Mouse (Mus musculus): ENCODE measurements at regions not wholly inside any gene's neighbourhood (a gene's known extent, or its start where the extent isn't known, plus 50 kb on each side); places are given as distances from the start of the nearest gene placed in this dataset.

DNA sequence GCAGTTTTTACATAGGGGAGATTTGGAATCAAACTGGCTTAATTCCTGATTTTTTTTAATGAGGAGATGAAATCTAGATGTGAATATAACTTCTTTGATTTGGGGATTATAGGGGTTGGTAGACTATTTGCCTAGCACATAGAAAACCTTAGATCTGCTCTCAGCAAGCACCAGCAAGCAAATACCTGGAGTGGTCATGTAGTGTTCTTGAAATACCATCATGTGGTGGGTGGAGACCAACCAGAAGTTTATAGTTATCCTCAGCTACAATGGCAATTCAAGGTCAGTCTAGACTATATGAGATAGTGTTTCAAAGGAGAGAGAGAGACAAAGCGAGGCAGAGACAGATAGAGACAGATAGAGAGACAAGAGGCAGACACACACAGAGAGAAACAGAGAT lies 94.1 kb upstream of the Klf6 start:
- TF ChIP-seq NRF1 (IDR thresholded peaks at IDR 0.05; ENCODE audit: insufficient read depth, low read depth, low read length, poor library complexity, severe bottlenecking) (no peak), CTCF (IDR thresholded peaks at IDR 0.05 in 2 of 3, conservative IDR thresholded peaks at IDR 0.05 in 1 of 3; ENCODE audit: control insufficient read depth in 1 of 3, insufficient read depth in 1 of 3, low read depth in 2 of 3, low read length in 3 of 3, poor library complexity in 1 of 3, severe bottlenecking in 1 of 3) (no peak), EP300 (IDR thresholded peaks at IDR 0.05; ENCODE audit: low read depth in 1 of 2, low read length in 2 of 2) (no peak), GATA1 (IDR thresholded peaks at IDR 0.05; ENCODE audit: low read depth, low read length) (no peak), MXI1 (IDR thresholded peaks at IDR 0.05; ENCODE audit: low read depth, low read length) (no peak), KAT2A (conservative IDR thresholded peaks at IDR 0.05; ENCODE audit: low read depth, low read length) (no peak), MYB (IDR thresholded peaks at IDR 0.05; ENCODE audit: low read depth, low read length) (no peak), ZNF384 (IDR thresholded peaks at IDR 0.05; ENCODE audit: low read depth, low read length) (no peak), E2F4 (IDR thresholded peaks at IDR 0.05; ENCODE audit: borderline replicate concordance, low read depth, low read length) (no peak)

All from MEL (cell line).